Mouse (Mus musculus): ENCODE measurements around the gene Dnaic2. TPM values are rescaled to one million over a fixed set of nuclear protein-coding genes. Genes with fewer than 3 reads are reported as not detected.

Dnaic2 gene
- polyA plus RNA-seq, 1 experiment from 2014 or later = 1.3 TPM

DNA sequence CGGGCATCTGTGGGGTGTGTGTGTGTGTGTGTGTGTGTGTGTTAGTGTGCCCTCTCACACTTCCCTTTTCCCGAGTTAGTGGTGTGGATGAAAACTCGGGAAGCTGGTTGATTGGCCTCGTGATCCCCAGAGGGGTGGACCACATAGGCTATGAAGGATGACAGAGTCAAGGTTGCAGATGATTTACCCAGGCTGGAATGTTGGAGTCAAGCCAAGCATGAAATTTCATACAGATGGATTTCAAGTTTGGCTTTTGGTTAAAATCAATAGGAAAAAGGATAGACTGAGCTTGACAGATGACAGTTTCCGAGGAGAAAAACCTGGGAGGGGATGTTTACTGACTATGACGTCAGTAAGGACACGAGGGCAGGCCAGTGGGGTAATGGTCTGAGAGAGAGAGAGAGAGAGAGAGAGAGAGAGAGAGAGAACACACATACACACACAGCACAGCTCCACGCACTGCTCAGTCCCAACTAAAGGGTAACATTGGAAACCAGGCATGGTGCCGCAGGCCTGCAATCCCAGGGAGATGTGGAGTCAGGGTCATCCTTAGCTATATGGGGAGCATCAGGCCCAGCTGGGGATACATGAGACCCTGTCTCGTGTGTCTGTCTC lies 39.5 kb upstream of the Dnaic2 start:
- H3K4me1 ChIP-seq = peaks cover 14% of the 10 kb centered on the region
- no peaks in the 10 kb centered on the region for H3K27me3 ChIP-seq
- WGBS = 74% methylated on average over 9 of the region's 10 CpGs
- H3K4me3 ChIP-seq = no peak overlapping the region
- H3K9ac ChIP-seq (replicated peaks) = no peak overlapping the region
- H3K27ac ChIP-seq (replicated peaks) = no peak overlapping the region
- H3K36me3 ChIP-seq = no peaks in the 10 kb centered on the region
- H3K4me2 ChIP-seq (replicated peaks) = no peak overlapping the region
- no peak for ATAC-seq (ENCODE audit: low FRiP score, low read depth)
- no peaks in the 10 kb centered on the region for H3K9me3 ChIP-seq

DNA sequence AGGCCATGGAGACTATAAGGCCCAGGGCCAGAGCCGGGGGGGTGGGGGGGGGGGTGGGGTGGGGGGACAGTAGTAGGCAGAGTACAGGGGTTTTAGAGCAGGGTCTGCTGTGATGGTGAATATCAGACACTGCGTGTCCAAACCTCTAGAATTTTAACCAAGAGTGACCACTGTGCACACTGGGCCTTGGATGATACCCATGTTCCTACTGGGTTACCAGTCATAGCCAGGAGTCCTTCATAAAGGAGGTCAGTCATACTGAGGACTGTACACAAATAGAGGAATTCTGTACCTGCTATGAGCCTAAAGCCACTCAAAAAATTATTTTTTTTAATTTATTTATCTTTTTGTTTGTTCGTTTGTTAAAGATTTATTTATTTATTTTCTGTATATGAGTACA lies 38.5 kb upstream of the Dnaic2 start:
- no peak overlapping the region for H3K4me3 ChIP-seq
- H3K27ac ChIP-seq (replicated peaks) = no peak overlapping the region
- no peak overlapping the region for H3K9ac ChIP-seq (replicated peaks)
- no peak for ATAC-seq (ENCODE audit: low FRiP score, low read depth)
- H3K27me3 ChIP-seq = no peaks in the 10 kb centered on the region
- no peak overlapping the region for H3K4me2 ChIP-seq (replicated peaks)
- H3K36me3 ChIP-seq = no peaks in the 10 kb centered on the region
- 95% methylated on average over 3 of the region's 3 CpGs for WGBS
- no peaks in the 10 kb centered on the region for H3K9me3 ChIP-seq
- H3K4me1 ChIP-seq = peaks cover 15% of the 10 kb centered on the region

DNA sequence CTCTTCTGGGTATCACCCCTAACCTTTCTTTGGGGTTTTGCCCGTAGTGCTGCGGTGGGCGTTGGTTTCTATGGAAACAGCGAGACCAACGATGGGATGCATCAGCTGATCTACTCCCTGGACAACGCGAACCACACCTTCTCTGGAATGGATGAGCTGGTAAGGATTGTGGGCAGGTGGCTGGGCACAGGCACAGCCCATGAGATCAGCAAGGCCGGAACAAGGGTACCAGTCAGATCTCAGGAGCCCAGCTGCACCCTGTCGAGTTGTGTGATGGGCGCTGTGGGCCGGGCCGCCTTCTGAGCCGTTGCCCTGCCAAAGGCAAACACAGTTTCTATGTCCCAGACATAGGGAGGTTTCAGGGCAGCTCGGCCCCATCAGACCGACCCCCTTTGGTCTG lies 37.0 kb upstream of the Dnaic2 start:
- 93% methylated on average over 15 of the region's 15 CpGs for WGBS
- Histone ChIP-seq H3K9me3 (no peaks in the 10 kb centered on the region), H3K27me3 (no peaks in the 10 kb centered on the region), H3K4me2 (replicated peaks) (no peak overlapping the region), H3K9ac (replicated peaks) (no peak overlapping the region), H3K4me1 (peaks cover 7% of the 10 kb centered on the region), H3K27ac (replicated peaks) (no peak overlapping the region), H3K36me3 (no peaks in the 10 kb centered on the region), H3K4me3 (no peak overlapping the region)
- ATAC-seq (ENCODE audit: low FRiP score, low read depth) = no peak

DNA sequence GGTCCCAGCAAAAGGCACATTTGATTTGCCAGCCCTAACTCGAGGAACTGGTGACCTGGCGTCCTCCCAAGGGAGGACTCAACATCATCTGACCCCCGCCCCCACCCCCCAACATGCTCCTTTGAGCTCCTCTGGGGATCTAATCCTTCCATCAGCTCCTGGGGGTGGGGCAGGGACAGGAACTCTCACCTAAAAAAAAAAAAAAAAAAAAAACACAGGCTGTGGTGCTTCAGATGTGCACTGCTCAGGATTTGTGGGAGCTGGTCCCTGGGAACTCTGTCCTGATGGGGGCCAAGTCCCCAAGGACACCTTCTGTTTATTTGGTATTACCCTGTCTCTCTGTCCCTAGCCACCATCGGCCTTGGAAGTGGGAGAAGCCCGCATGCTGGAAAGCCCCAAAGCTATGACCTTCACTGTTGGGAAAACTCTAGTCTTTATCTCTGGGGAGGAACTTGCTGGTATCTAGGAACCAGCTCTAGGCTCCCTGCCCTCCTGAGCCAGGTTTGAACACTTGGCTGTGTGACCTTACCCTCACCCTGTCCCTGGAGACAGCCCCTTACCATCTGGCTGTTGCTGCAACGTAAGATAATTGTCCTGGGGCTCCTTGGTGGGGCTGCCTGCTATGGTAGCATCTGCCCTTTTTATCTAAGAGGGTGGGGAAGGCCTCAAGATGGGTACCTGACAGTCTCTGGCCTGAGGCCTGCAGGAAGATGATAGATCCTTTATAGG lies 35.6 kb upstream of the Dnaic2 start:
- no peak overlapping the region for H3K4me2 ChIP-seq (replicated peaks)
- no peak overlapping the region for H3K27ac ChIP-seq (replicated peaks)
- H3K9me3 ChIP-seq = no peaks in the 10 kb centered on the region
- H3K4me1 ChIP-seq = peaks cover 4% of the 10 kb centered on the region; the same call in 1 of the 2 replicates
- no peak for ATAC-seq (ENCODE audit: low FRiP score, low read depth)
- H3K9ac ChIP-seq (replicated peaks) = no peak overlapping the region
- H3K36me3 ChIP-seq = no peaks in the 10 kb centered on the region
- 63% methylated on average over 6 of the region's 6 CpGs for WGBS
- H3K27me3 ChIP-seq = no peaks in the 10 kb centered on the region
- H3K4me3 ChIP-seq = no peak overlapping the region

DNA sequence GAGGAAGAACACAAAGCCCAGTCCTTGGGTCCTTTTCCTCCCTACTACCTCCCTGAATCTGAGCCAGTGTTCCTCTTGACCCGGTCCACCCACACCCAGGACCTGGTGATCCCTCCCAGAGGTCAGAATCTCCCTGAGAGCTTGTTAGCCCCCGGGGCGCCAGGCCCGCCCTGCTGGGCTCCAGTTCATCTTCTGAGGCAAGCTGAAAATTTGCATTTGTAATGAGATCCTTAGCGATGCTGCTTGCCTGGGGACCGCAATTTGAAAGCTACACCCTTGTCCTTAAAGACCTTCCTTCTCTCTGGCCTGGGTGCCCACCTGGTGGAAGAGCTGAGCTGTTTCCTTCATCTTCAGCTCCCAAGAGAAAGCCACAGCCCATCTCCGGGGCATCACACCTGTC lies 34.6 kb upstream of the Dnaic2 start:
- Histone ChIP-seq H3K9me3 (no peaks in the 10 kb centered on the region), H3K4me2 (replicated peaks) (no peak overlapping the region), H3K9ac (replicated peaks) (no peak overlapping the region), H3K27me3 (no peaks in the 10 kb centered on the region), H3K4me1 (peaks cover 4% of the 10 kb centered on the region; the same call in 1 of the 2 replicates), H3K4me3 (no peak overlapping the region), H3K36me3 (no peaks in the 10 kb centered on the region), H3K27ac (replicated peaks) (no peak overlapping the region)
- no peak for ATAC-seq (ENCODE audit: low FRiP score, low read depth)
- 46% methylated on average over 7 of the region's 7 CpGs for WGBS

DNA sequence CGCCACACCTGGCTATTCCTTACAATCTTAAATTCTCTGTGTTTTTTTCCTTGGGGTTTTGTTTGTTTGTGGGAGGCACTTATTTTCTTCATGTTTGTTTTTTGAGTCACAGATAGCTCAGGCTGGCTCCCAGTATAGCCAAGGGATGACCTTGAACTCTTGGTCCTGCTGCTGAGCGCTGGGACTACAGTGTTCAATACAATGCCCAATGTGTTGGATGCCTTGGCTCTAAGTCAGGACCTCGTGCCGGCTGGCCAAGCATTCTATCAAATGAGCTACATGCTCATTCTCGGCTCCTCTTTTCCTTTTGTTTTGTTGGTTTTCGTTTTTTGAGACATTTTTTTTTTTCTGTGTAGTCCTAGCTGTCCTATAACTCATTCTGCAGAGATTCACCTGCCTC lies 33.8 kb upstream of the Dnaic2 start:
- Histone ChIP-seq H3K27me3 (no peaks in the 10 kb centered on the region), H3K4me1 (peaks cover 4% of the 10 kb centered on the region; the same call in 1 of the 2 replicates), H3K9me3 (no peaks in the 10 kb centered on the region), H3K4me2 (replicated peaks) (no peak overlapping the region), H3K27ac (replicated peaks) (no peak overlapping the region), H3K36me3 (no peaks in the 10 kb centered on the region), H3K9ac (replicated peaks) (no peak overlapping the region), H3K4me3 (no peak overlapping the region)
- WGBS = 90% methylated on average over 6 of the region's 6 CpGs
- ATAC-seq (ENCODE audit: low FRiP score, low read depth) = no peak

DNA sequence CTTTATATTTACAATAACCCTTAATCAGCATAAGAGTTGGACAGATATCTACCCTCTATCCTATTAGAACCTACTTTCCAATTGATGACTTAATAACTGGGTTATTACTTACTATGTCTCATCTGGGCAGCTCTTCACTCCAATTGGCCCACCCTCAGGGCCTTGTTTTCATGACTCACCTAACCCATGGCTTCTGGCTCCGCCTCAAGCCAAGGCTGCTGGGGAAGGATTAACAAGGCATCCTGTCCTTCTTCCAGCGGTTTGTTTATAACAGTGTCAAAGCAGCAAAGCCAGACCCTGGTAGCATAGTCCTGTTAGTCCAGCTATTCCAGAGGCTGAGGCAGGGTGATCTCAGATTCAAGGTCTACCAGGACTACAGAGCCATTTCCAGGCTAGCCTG lies 32.8 kb upstream of the Dnaic2 start:
- Histone ChIP-seq H3K4me3 (no peak overlapping the region), H3K27me3 (no peaks in the 10 kb centered on the region), H3K27ac (replicated peaks) (no peak overlapping the region), H3K9ac (replicated peaks) (no peak overlapping the region), H3K4me1 (peaks cover 4% of the 10 kb centered on the region; the same call in 1 of the 2 replicates), H3K4me2 (replicated peaks) (no peak overlapping the region), H3K9me3 (no peaks in the 10 kb centered on the region), H3K36me3 (no peaks in the 10 kb centered on the region)
- no peak for ATAC-seq (ENCODE audit: low FRiP score, low read depth)
- 85% methylated on average over 2 of the region's 2 CpGs for WGBS

DNA sequence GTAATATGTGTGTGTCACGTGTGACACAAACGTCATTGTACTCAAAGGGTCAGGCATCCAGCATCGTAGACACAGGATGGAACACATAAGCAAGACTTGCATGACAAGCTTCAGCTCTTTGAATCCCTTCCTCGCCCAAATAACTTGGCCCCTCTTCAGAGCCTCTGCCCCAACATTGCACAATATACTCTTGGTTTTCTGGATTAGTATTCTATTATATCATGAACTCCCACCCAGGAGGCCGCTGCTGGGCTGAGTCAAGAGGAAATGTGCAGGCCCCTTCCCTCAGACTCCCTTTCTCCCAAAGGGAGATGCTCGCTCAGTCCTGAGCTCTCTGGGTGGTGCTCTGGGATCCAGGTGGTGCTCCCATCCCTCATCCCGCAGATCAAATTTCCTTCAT lies 28.7 kb upstream of the Dnaic2 start:
- Histone ChIP-seq H3K27me3 (no peaks in the 10 kb centered on the region), H3K9me3 (no peaks in the 10 kb centered on the region), H3K4me3 (no peak overlapping the region), H3K4me1 (peaks cover 3% of the 10 kb centered on the region; the same call in 1 of the 2 replicates), H3K27ac (replicated peaks) (no peak overlapping the region), H3K9ac (replicated peaks) (no peak overlapping the region), H3K4me2 (replicated peaks) (no peak overlapping the region), H3K36me3 (no peaks in the 10 kb centered on the region)
- ATAC-seq (ENCODE audit: low FRiP score, low read depth) = no peak
- 91% methylated on average over 7 of the region's 7 CpGs for WGBS

DNA sequence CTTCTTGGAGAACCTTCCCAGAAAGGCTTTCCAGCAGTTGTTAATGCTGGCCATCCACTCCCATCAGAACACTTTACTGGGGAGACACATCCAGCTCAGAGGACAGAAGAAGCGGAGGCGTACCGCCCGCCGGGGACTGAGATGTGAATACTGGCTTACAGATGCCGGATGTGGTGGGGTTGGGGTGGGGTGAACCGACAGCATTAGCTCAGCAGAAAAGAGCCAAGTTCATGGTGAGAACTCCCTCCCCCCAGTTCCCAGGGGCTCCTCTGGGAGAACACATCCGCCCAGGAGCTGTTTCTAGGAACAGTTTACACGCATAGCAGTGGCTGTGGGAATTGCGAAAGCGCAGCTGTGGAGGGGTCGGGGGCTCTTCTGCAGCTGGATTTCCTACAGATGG lies 27.7 kb upstream of the Dnaic2 start:
- H3K27ac ChIP-seq (replicated peaks) = no peak overlapping the region
- no peak overlapping the region for H3K4me3 ChIP-seq
- ATAC-seq (ENCODE audit: low FRiP score, low read depth) = no peak
- 89% methylated on average over 12 of the region's 12 CpGs for WGBS
- no peaks in the 10 kb centered on the region for H3K36me3 ChIP-seq
- no peak overlapping the region for H3K4me2 ChIP-seq (replicated peaks)
- no peaks in the 10 kb centered on the region for H3K9me3 ChIP-seq
- H3K4me1 ChIP-seq = peaks cover 13% of the 10 kb centered on the region
- no peak overlapping the region for H3K9ac ChIP-seq (replicated peaks)
- H3K27me3 ChIP-seq = no peaks in the 10 kb centered on the region

DNA sequence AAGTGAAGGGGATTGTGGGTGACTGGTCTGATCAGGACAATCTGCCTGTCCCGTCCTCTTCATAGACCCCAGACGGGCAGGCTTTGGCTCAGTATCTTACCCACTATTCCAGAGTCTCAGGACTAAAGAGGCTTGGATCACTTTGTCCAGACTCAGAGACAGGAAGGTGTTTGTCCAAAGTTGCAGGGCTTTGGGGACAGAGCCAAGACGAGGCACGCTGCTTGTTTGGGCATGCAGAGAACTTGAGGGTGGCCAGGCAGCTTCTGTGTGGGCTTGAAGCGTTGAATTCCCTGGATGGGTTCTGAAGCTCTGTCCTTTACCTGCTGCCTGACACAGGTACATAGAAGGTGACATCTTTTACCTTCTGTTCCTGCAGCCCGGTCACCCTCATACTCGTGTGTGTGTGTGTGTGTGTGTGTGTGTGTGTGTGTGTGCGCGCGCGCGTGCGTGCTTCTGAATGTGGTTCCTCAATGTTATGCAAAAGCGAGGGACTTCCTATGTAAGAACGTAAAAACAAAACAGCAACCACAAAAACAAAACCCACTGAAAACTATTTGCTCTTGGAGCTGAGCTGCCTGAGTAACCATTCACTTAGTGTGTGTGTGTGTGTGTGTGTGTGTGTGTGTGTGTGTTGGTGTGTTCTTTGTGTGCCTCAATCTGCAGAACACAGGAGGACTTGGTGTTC lies 24.8 kb upstream of the Dnaic2 start:
- Histone ChIP-seq H3K27ac (replicated peaks) (no peak overlapping the region), H3K4me1 (peaks cover 18% of the 10 kb centered on the region), H3K36me3 (no peaks in the 10 kb centered on the region), H3K9ac (replicated peaks) (no peak overlapping the region), H3K27me3 (no peaks in the 10 kb centered on the region), H3K4me3 (no peak overlapping the region), H3K9me3 (no peaks in the 10 kb centered on the region), H3K4me2 (replicated peaks) (no peak overlapping the region)
- ATAC-seq (ENCODE audit: low FRiP score, low read depth) = no peak
- 92% methylated on average over 15 of the region's 15 CpGs for WGBS

DNA sequence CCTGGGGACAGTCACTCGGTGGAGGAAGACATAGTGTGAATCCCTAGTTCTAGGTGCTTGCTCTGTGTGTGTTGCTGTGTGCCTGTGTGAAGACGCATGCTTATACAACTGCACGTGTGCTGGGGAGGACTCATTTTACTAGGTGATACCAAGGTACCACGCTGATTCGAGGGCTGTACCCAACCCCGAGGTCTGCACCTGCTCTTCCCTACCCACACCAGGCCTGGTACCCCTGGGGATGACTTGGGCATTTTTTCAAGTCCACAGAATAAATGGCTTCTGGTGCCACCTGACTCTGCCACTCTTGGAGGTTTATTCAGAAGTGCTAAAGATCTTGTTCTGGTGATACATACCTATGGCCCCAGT lies 24.2 kb upstream of the Dnaic2 start:
- no peak overlapping the region for H3K9ac ChIP-seq (replicated peaks)
- 92% methylated on average over 6 of the region's 6 CpGs for WGBS
- no peaks in the 10 kb centered on the region for H3K36me3 ChIP-seq
- no peak overlapping the region for H3K4me3 ChIP-seq
- no peaks in the 10 kb centered on the region for H3K9me3 ChIP-seq
- H3K4me2 ChIP-seq (replicated peaks) = no peak overlapping the region
- no peak for ATAC-seq (ENCODE audit: low FRiP score, low read depth)
- no peaks in the 10 kb centered on the region for H3K27me3 ChIP-seq
- H3K4me1 ChIP-seq = peaks cover 18% of the 10 kb centered on the region
- no peak overlapping the region for H3K27ac ChIP-seq (replicated peaks)

DNA sequence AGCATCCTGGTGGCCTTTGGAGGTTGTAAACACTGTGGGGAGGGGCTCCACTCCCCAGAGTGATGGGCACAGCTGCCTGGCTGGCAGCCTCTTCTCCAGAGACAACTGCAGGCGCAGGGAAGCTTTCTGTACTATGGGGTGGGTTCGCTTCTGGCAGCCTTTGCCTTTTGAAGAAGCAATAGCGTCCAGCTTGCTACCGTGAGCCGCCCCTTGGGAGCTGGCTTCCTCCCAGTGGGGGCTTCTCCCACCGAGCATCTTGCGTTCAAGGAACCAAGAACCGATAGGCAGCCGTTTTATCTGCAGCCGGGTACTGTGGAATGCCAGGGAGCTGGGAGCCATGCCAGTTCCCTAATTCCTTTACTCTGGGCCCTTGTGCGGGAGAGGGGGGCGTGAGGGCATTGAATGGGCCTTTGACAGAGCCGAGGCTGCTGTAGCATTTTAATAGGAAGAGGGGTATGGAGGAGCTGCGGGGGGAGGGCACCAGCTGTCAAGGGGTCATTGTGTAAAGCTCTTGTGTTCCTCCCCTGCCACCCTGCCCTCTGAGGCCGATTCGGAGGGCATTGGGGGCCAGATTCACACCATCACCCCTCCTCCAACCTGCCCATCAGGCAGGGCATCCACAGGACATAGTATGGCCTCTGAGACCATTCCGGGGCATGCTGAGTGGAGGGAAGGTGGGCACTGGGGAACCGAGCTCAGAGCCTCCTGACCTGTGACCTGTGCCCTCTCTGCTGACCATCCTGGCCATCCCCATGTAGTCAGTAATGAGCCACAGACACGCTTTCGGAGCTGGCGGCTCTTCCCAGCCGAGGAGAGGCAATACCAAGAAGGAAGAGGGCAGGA lies 22.9 kb upstream of the Dnaic2 start:
- peak overlapping the region; percentile 64 for H3K27ac ChIP-seq (replicated peaks)
- peak; percentile 82 for ATAC-seq (ENCODE audit: low FRiP score, low read depth)
- peak overlapping the region; percentile 19; the same call in 1 of the 2 replicates for H3K4me2 ChIP-seq (replicated peaks)
- no peak overlapping the region for H3K4me3 ChIP-seq
- no peak overlapping the region for H3K9ac ChIP-seq (replicated peaks)
- H3K27me3 ChIP-seq = no peaks in the 10 kb centered on the region
- H3K9me3 ChIP-seq = no peaks in the 10 kb centered on the region
- peaks cover 18% of the 10 kb centered on the region for H3K4me1 ChIP-seq
- H3K36me3 ChIP-seq = no peaks in the 10 kb centered on the region
- 44% methylated on average over 22 of the region's 22 CpGs for WGBS
